Mouse (Mus musculus) urinary bladder, adult 2 months (tissue): ENCODE measurements around the gene Fam107a. TPM values are rescaled to one million over a fixed set of nuclear protein-coding genes. Genes with fewer than 3 reads are reported as not detected.

Source experiments
- DNase-seq: peaks from one replicate; pipeline ENCODE4 v3.0.0; 2022; ENCODE audit warnings: low spot score
- polyA plus RNA-seq: library from polyadenylated mRNA; depleted of rRNA; stranded (reverse); fragments of >200 nt; gene quantifications from 2 replicates; pipeline ENCODE4 v1.2.3, GENCODE M21; 2012; rRNA removed

Fam107a gene
- polyA plus RNA-seq, 1 experiment = 1.5 TPM

GRCm38 (mm10) chr14:8256881-8257280 is 60.9 kb downstream of the Fam107a start:
- DNase-seq = no peak

GRCm38 (mm10) chr14:8256072-8256471 is 61.8 kb downstream of the Fam107a start:
- DNase-seq = no peak

GRCm38 (mm10) chr14:8255076-8255729 is 62.6 kb downstream of the Fam107a start:
- no peak for DNase-seq

- no peak for DNase-seq
Measured at GRCm38 (mm10) chr14:8251330-8251885, 66.4 kb downstream of the Fam107a start.

GRCm38 (mm10) chr14:8250141-8250871 is 67.5 kb downstream of the Fam107a start:
- DNase-seq = no peak

- DNase-seq = no peak
Measured at GRCm38 (mm10) chr14:8249206-8249605, 68.6 kb downstream of the Fam107a start.

GRCm38 (mm10) chr14:8246878-8247277 is 70.9 kb downstream of the Fam107a start:
- no peak for DNase-seq

Other genes starting within 250 kb of the Fam107a start
- 27.3 and 31.9 TPM in 2 replicates for gene Rpp14, start 237.7 kb downstream of the Fam107a start, polyA plus RNA-seq
- 42.8 and 52.0 TPM in 2 replicates for gene Pxk, start 219.8 kb downstream of the Fam107a start, polyA plus RNA-seq
- 112 and 136 TPM in 2 replicates for gene Pdhb, start 145.0 kb downstream of the Fam107a start, polyA plus RNA-seq
- 13.3 and 13.7 TPM in 2 replicates for gene Kctd6, start 103.9 kb downstream of the Fam107a start, polyA plus RNA-seq
- 0.14 and 0.15 TPM in 2 replicates for gene Acox2, start 58.7 kb downstream of the Fam107a start, polyA plus RNA-seq
- 43.9 and 48.4 TPM in 2 replicates for gene Oit1, start 60.7 kb upstream of the Fam107a start, polyA plus RNA-seq